Mouse (Mus musculus) bone marrow macrophage, adult 2 months (primary cell): ENCODE results near the gene Skint11. TPM values are rescaled to one million over a fixed set of nuclear protein-coding genes. Genes with fewer than 3 reads are reported as not detected.
"Not testable (repeated sequence)": the region's sequence is repeated elsewhere in the genome, so short reads cannot be mapped to it uniquely, and the experiment has no call there.

ENCODE experiments used
- H3K27ac ChIP-seq: 2 replicates; pipeline ENCODE4 v1.5.1; 2012; ENCODE audit warnings: low read depth, low read length; ENCODE audit not compliant: insufficient read depth
- H3K4me1 ChIP-seq: 2 replicates; pipeline ENCODE4 v1.6.1; 2012; ENCODE audit warnings: low read length; ENCODE audit not compliant: control insufficient read depth, insufficient read depth
- H3K4me3 ChIP-seq: 2 replicates; pipeline ENCODE4 v1.5.1; 2012; ENCODE audit warnings: mild to moderate bottlenecking, low read length, moderate library complexity; ENCODE audit not compliant: insufficient read depth
- CTCF ChIP-seq: IDR thresholded peaks from 2 replicates; pipeline ENCODE4 v1.5.1; 2012; ENCODE audit warnings: low read depth, mild to moderate bottlenecking, low read length, moderate library complexity
- POLR2A ChIP-seq: IDR thresholded peaks from 2 replicates; pipeline ENCODE4 v1.6.1; 2012; ENCODE audit warnings: mild to moderate bottlenecking, low read depth, low read length, borderline replicate concordance
- polyA plus RNA-seq: library from polyadenylated mRNA; stranded (reverse); fragments of >200 nt; gene quantifications from 2 replicates; pipeline ENCODE4 v1.2.4, GENCODE M21; 2012; ENCODE audit not compliant: missing spikeins, insufficient read depth, insufficient read length

Gene Skint11
- polyA plus RNA-seq: not detected in 2 replicates

DNA sequence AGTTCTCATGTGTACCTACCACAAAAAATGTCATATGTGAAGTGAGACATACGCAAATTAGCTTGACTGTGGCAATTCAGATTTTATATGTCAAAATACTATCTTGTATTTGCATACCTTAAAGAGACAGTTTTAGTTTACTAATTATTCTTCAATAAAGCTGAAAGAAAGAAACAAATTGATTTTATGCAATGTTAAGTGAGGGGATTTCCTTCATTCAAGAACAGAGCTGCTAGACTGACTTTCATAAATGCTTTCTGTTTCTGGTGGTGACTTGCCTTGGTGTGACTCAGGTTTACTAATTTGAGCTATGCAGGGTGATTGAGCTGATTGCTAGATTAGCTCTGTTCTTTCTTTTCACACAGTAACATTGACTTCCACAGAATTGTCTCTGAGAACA, at the start of gene Skint11:
Gene Skint11 (plus strand): TSS at position 301 of the 400 bp plus-strand sequence.
- no peaks in the 10 kb centered on the region for H3K4me1 ChIP-seq
- no peak within 1 kb of the TSS for H3K4me3 ChIP-seq
- TF ChIP-seq CTCF (no peak), POLR2A (no peak)
- no peak within 1 kb of the TSS for H3K27ac ChIP-seq

DNA sequence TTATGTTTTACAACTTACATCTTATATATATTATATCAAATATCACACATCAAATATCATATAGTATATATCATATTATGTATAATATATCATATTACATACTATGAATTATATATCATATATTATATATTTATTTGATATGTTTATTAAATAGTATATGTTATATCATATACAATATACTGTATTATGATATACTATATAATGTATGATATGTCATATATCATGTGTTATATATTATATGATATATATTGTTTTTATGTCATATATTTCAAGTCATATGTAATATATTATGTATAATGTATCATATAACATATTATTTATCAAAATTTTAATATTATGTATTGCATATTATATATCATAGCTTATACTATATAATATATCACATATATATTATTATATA, 2.0 kb upstream of the Skint11 start:
- TF ChIP-seq POLR2A: no peak
- no peak for TF ChIP-seq CTCF
- Histone ChIP-seq H3K27ac (no peak overlapping the region), H3K4me1 (no peaks in the 10 kb centered on the region), H3K4me3 (no peak overlapping the region)

- not testable (repeated sequence) for H3K4me1 ChIP-seq, H3K27ac ChIP-seq
These were observed 9.7 kb downstream of the Skint11 start for GRCm38 (mm10) chr4:114172898-114173297.

GRCm38 (mm10) chr4:114256906-114257305, 93.7 kb downstream of the Skint11 start:
- not testable (repeated sequence) for H3K27ac ChIP-seq, H3K4me1 ChIP-seq, H3K4me3 ChIP-seq

More at GRCm38 (mm10) chr4:114172898-114173297, 9.7 kb downstream of the Skint11 start:
- H3K4me3 ChIP-seq: not testable (repeated sequence)

Other genes starting within 250 kb of the Skint11 start
- not detected in 2 replicates for gene Skint5, start 163.9 kb upstream of the Skint11 start, polyA plus RNA-seq
- gene Trabd2b, start 243.3 kb downstream of the Skint11 start, polyA plus RNA-seq: 0.08 TPM in 1 of 2 replicates, not detected in the other